Mouse (Mus musculus) stomach, postnatal 0 days (tissue): ENCODE measurements around the gene C1ql4. TPM values are rescaled to one million over a fixed set of nuclear protein-coding genes. Genes with fewer than 3 reads are reported as not detected.

ENCODE experiments used
- ATAC-seq: fragments of 200-750 bp; cut with Nextera tagmentation; 2 replicates; pipeline ENCODE4 v1.8.0; 2017; ENCODE audit not compliant: low FRiP score, low TSS enrichment
- DNase-seq: peaks from one replicate; pipeline ENCODE4 v3.0.0-alpha.2; 2016; ENCODE audit warnings: low spot score
- H3K27ac ChIP-seq: fragments of 300-500 bp; sonication (generic); replicated peaks from 2 replicates; pipeline ENCODE4 v1.5.1; 2014; ENCODE audit warnings: mild to moderate bottlenecking, control low read depth
- H3K27me3 ChIP-seq: fragments of 300-500 bp; sonication (generic); 2 replicates; pipeline ENCODE4 v1.6.1; 2014; ENCODE audit warnings: low read length; ENCODE audit not compliant: control insufficient read depth, insufficient read depth
- H3K36me3 ChIP-seq: fragments of 300-500 bp; sonication (generic); 2 replicates; pipeline ENCODE4 v1.6.1; 2014; ENCODE audit warnings: low read length, mixed read lengths; ENCODE audit not compliant: control insufficient read depth, insufficient read depth
- H3K4me1 ChIP-seq: fragments of 300-500 bp; sonication (generic); replicated peaks from 2 replicates; pipeline ENCODE4 v1.6.1; 2014; ENCODE audit warnings: antibody characterized with exemption; ENCODE audit not compliant: control insufficient read depth, insufficient read depth
- H3K4me2 ChIP-seq: fragments of 300-500 bp; sonication (generic); replicated peaks from 2 replicates; pipeline ENCODE4 v1.6.1; 2014; ENCODE audit warnings: low read depth, mild to moderate bottlenecking, control low read depth, moderate library complexity
- H3K4me3 ChIP-seq: fragments of 300-500 bp; sonication (generic); 2 replicates; pipeline ENCODE4 v1.5.1; 2014; ENCODE audit warnings: low read depth, low read length, control low read depth
- H3K9ac ChIP-seq: fragments of 300-500 bp; sonication (generic); 2 replicates; pipeline ENCODE4 v1.6.1; 2014; ENCODE audit warnings: mild to moderate bottlenecking, low read length, control low read depth, mixed read lengths
- H3K9me3 ChIP-seq: fragments of 300-500 bp; sonication (generic); 2 replicates; pipeline ENCODE4 v1.6.1; 2016; ENCODE audit warnings: low read length; ENCODE audit not compliant: control insufficient read depth
- CTCF ChIP-seq: IDR thresholded peaks from 2 replicates; pipeline ENCODE4 v1.5.1; 2016; ENCODE audit warnings: antibody characterized with exemption, low read depth, mild to moderate bottlenecking, moderate library complexity
- EP300 ChIP-seq: optimal IDR thresholded peaks from 2 replicates; pipeline ENCODE3; 2016; ENCODE audit warnings: antibody characterized with exemption
- WGBS: fragments of 180-500 bp; shearing (Covaris S2); extraction: QIAGEN DNeasy Blood & Tissue Kit; methylation state at CpG from one replicate; pipeline ENCODE4 v1.1.7; 2014; 5-methylcytosine and 5-hydroxymethylcytosine counted together
- polyA plus RNA-seq: library from polyadenylated mRNA; unstranded; fragments of >200 nt; fragmentation: Nextera tagmentation; extraction: Ambion mirVana; gene quantifications from 2 replicates; pipeline ENCODE4 v1.2.1, GENCODE M21; 2015

Gene C1ql4
- polyA plus RNA-seq, 1 experiment from 2014 or later, result not detected

GRCm38 (mm10) chr15:99074600-99075333 lies 12.8 kb downstream of the C1ql4 start:
- Histone ChIP-seq H3K4me1 (peaks cover 4% of the 10 kb centered on the region; the same call in 1 of the 2 replicates), H3K9ac (peak overlapping the region; percentile 68), H3K9me3 (no peaks in the 10 kb centered on the region), H3K27me3 (no peaks in the 10 kb centered on the region), H3K4me2 (peak overlapping the region; percentile 85), H3K27ac (peak overlapping the region; percentile 95), H3K4me3 (peak overlapping the region; percentile 50), H3K36me3 (no peaks in the 10 kb centered on the region)
- peak; percentile 97 for ATAC-seq
- peak; percentile 97 for DNase-seq
- WGBS, result under 1% methylated on average over 44 of the region's 44 CpGs
- TF ChIP-seq CTCF (no peak), EP300 (peak; percentile 96)

GRCm38 (mm10) chr15:99074019-99074599 lies 13.5 kb downstream of the C1ql4 start, which contains the start of gene Troap:
TSS of gene Troap (plus strand) at chr15:99074575.
- H3K27ac ChIP-seq, result peak within 1 kb of the TSS; percentile 95
- H3K9me3 ChIP-seq, result no peaks in the 10 kb centered on the region
- ATAC-seq (no peak; the same call in 1 of the 2 replicates), DNase-seq (no peak)
- TF ChIP-seq CTCF (peak; percentile 17; the same call in 1 of the 2 replicates), EP300 (no peak)
- H3K4me2 ChIP-seq, result peak within 1 kb of the TSS; percentile 85
- no peaks in the 10 kb centered on the region for H3K36me3 ChIP-seq
- H3K9ac ChIP-seq, result peak within 1 kb of the TSS; percentile 68
- peak within 1 kb of the TSS; percentile 50 for H3K4me3 ChIP-seq
- peaks cover 4% of the 10 kb centered on the region; the same call in 1 of the 2 replicates for H3K4me1 ChIP-seq
- 16% methylated on average over 9 of the region's 9 CpGs for WGBS
- no peaks in the 10 kb centered on the region for H3K27me3 ChIP-seq

- ATAC-seq, result no peak
These were observed 15.6 kb downstream of the C1ql4 start for GRCm38 (mm10) chr15:99071988-99072387.

GRCm38 (mm10) chr15:99065557-99066165 lies 22.0 kb downstream of the C1ql4 start:
- ATAC-seq, result no peak
- no peak for DNase-seq
- H3K36me3 ChIP-seq, result no peaks in the 10 kb centered on the region
- TF ChIP-seq CTCF, result no peak
- no peak for TF ChIP-seq EP300
- no peak overlapping the region for H3K4me3 ChIP-seq
- H3K4me1 ChIP-seq, result no peaks in the 10 kb centered on the region
- no peaks in the 10 kb centered on the region; the same call in 1 of the 2 replicates for H3K27me3 ChIP-seq
- H3K27ac ChIP-seq, result no peak overlapping the region
- no peak overlapping the region for H3K4me2 ChIP-seq
- no peaks in the 10 kb centered on the region for H3K9me3 ChIP-seq
- WGBS, result 77% methylated on average over 12 of the region's 12 CpGs
- H3K9ac ChIP-seq, result no peak overlapping the region

More at GRCm38 (mm10) chr15:99071988-99072387, 15.6 kb downstream of the C1ql4 start:
- no peak overlapping the region for H3K4me3 ChIP-seq
- H3K9me3 ChIP-seq, result no peaks in the 10 kb centered on the region
- 84% methylated on average over 1 of the region's 1 CpGs for WGBS
- no peak overlapping the region for H3K9ac ChIP-seq
- H3K4me1 ChIP-seq, result peaks cover 4% of the 10 kb centered on the region; the same call in 1 of the 2 replicates
- no peaks in the 10 kb centered on the region for H3K36me3 ChIP-seq
- H3K4me2 ChIP-seq, result no peak overlapping the region
- no peak for DNase-seq
- TF ChIP-seq EP300, result no peak
- TF ChIP-seq CTCF, result peak; percentile 45
- no peaks in the 10 kb centered on the region for H3K27me3 ChIP-seq
- H3K27ac ChIP-seq, result no peak overlapping the region

GRCm38 (mm10) chr15:99056332-99056731 lies 31.3 kb downstream of the C1ql4 start:
- ATAC-seq (peak; percentile 8; the same call in 1 of the 2 replicates), DNase-seq (peak; percentile 62)
- H3K9me3 ChIP-seq, result no peaks in the 10 kb centered on the region
- peak overlapping the region; percentile 62 for H3K4me2 ChIP-seq
- peaks cover 6% of the 10 kb centered on the region; the same call in 1 of the 2 replicates for H3K4me1 ChIP-seq
- H3K27me3 ChIP-seq, result peaks cover 10% of the 10 kb centered on the region; the same call in 1 of the 2 replicates
- H3K4me3 ChIP-seq, result no peak overlapping the region
- 5% methylated on average over 14 of the region's 14 CpGs for WGBS
- peak; percentile 78 for TF ChIP-seq CTCF
- TF ChIP-seq EP300, result no peak
- H3K9ac ChIP-seq, result no peak overlapping the region
- no peaks in the 10 kb centered on the region for H3K36me3 ChIP-seq
- H3K27ac ChIP-seq, result no peak overlapping the region
